Mouse (Mus musculus): ENCODE results near the gene Tprkb. TPM values are rescaled to one million over a fixed set of nuclear protein-coding genes. Genes with fewer than 3 reads are reported as not detected.
"Not testable (repeated sequence)": the region's sequence is repeated elsewhere in the genome, so short reads cannot be mapped to it uniquely, and the experiment has no call there.

The Tprkb gene
- polyA plus RNA-seq, 1 experiment from 2014 or later = 23.3 TPM

- H3K4me2 ChIP-seq = no peak overlapping the region
- H3K4me1 ChIP-seq (replicated peaks) = no peaks in the 10 kb centered on the region
- H3K9ac ChIP-seq = no peak overlapping the region
- no peak overlapping the region for H3K4me3 ChIP-seq
- no peaks in the 10 kb centered on the region for H3K36me3 ChIP-seq
- no peak overlapping the region for H3K27ac ChIP-seq
- no peaks in the 10 kb centered on the region for H3K27me3 ChIP-seq
- no peak for ATAC-seq (replicated peaks; ENCODE audit: insufficient number of reproducible peaks, insufficient read depth, low FRiP score, low read depth)
- 86% methylated on average over 2 of the region's 2 CpGs for WGBS
- no peaks in the 10 kb centered on the region for H3K9me3 ChIP-seq (replicated peaks)
Observed at GRCm38 (mm10) chr6:85888961-85889360, 22.7 kb upstream of the Tprkb start.

- not testable (repeated sequence) for H3K27me3 ChIP-seq; H3K9me3 ChIP-seq (replicated peaks); H3K27ac ChIP-seq; H3K4me3 ChIP-seq; ATAC-seq (replicated peaks; ENCODE audit: insufficient number of reproducible peaks, insufficient read depth, low FRiP score, low read depth); H3K4me2 ChIP-seq; H3K9ac ChIP-seq; H3K36me3 ChIP-seq; H3K4me1 ChIP-seq (replicated peaks)
- 69% methylated on average over 25 of the region's 25 CpGs for WGBS
Observed at GRCm38 (mm10) chr6:85895061-85895648, 16.5 kb upstream of the Tprkb start.

GRCm38 (mm10) chr6:85898596-85899475, 12.8 kb upstream of the Tprkb start:
- H3K36me3 ChIP-seq; H3K9me3 ChIP-seq (replicated peaks); H3K4me2 ChIP-seq; H3K4me1 ChIP-seq (replicated peaks); ATAC-seq (replicated peaks; ENCODE audit: insufficient number of reproducible peaks, insufficient read depth, low FRiP score, low read depth); H3K27me3 ChIP-seq; H3K27ac ChIP-seq; H3K9ac ChIP-seq; H3K4me3 ChIP-seq: not testable (repeated sequence)
- WGBS = 64% methylated on average over 7 of the region's 8 CpGs

GRCm38 (mm10) chr6:85902303-85902702, 9.4 kb upstream of the Tprkb start:
- Histone ChIP-seq H3K9ac (no peak overlapping the region), H3K9me3 (replicated peaks) (no peaks in the 10 kb centered on the region), H3K4me1 (replicated peaks) (no peaks in the 10 kb centered on the region), H3K27ac (no peak overlapping the region), H3K27me3 (no peaks in the 10 kb centered on the region), H3K4me2 (no peak overlapping the region), H3K36me3 (no peaks in the 10 kb centered on the region), H3K4me3 (no peak overlapping the region)
- 83% methylated on average over 2 of the region's 2 CpGs for WGBS
- ATAC-seq (replicated peaks; ENCODE audit: insufficient number of reproducible peaks, insufficient read depth, low FRiP score, low read depth) = no peak

- not testable (repeated sequence) for H3K36me3 ChIP-seq; H3K9me3 ChIP-seq (replicated peaks); H3K4me1 ChIP-seq (replicated peaks); H3K27ac ChIP-seq; H3K9ac ChIP-seq; H3K27me3 ChIP-seq
- Histone ChIP-seq H3K4me3 (peak within 1 kb of the TSS; percentile 45), H3K4me2 (peak within 1 kb of the TSS; percentile 58)
- 14% methylated on average over 20 of the region's 20 CpGs for WGBS
- 0 out of 2 replicates have a peak, but pooled peaks have one; percentile 30 for ATAC-seq (replicated peaks; ENCODE audit: insufficient number of reproducible peaks, insufficient read depth, low FRiP score, low read depth)
Observed at GRCm38 (mm10) chr6:85904642-85905061, 7.0 kb upstream of the Tprkb start, which contains the start of gene Nat8f4. Gene Nat8f4 (minus strand): TSS chr6:85904884.

- not testable (repeated sequence) for H3K4me2 ChIP-seq; H3K36me3 ChIP-seq; H3K4me1 ChIP-seq (replicated peaks); H3K27me3 ChIP-seq; H3K9me3 ChIP-seq (replicated peaks); ATAC-seq (replicated peaks; ENCODE audit: insufficient number of reproducible peaks, insufficient read depth, low FRiP score, low read depth); H3K27ac ChIP-seq; H3K9ac ChIP-seq; H3K4me3 ChIP-seq
- 56% methylated on average over 2 of the region's 2 CpGs for WGBS
Observed at GRCm38 (mm10) chr6:85906911-85907351, 4.7 kb upstream of the Tprkb start.

GRCm38 (mm10) chr6:85908341-85908740, 3.3 kb upstream of the Tprkb start:
- no peaks in the 10 kb centered on the region for H3K36me3 ChIP-seq
- no peak for ATAC-seq (replicated peaks; ENCODE audit: insufficient number of reproducible peaks, insufficient read depth, low FRiP score, low read depth)
- no peaks in the 10 kb centered on the region for H3K4me1 ChIP-seq (replicated peaks)
- no peak overlapping the region for H3K27ac ChIP-seq
- H3K9me3 ChIP-seq (replicated peaks) = no peaks in the 10 kb centered on the region
- H3K4me2 ChIP-seq = no peak overlapping the region
- H3K4me3 ChIP-seq = no peak overlapping the region
- H3K27me3 ChIP-seq = no peaks in the 10 kb centered on the region
- 57% methylated on average over 3 of the region's 3 CpGs for WGBS
- no peak overlapping the region for H3K9ac ChIP-seq

GRCm38 (mm10) chr6:85909704-85910103, 2.0 kb upstream of the Tprkb start:
- H3K4me2 ChIP-seq = no peak overlapping the region
- no peak overlapping the region for H3K9ac ChIP-seq
- ATAC-seq (replicated peaks; ENCODE audit: insufficient number of reproducible peaks, insufficient read depth, low FRiP score, low read depth) = no peak
- WGBS = 91% methylated on average over 1 of the region's 1 CpGs
- H3K4me1 ChIP-seq (replicated peaks) = peaks cover under 1% of the 10 kb centered on the region
- H3K27ac ChIP-seq = no peak overlapping the region
- no peaks in the 10 kb centered on the region for H3K27me3 ChIP-seq
- H3K36me3 ChIP-seq = no peaks in the 10 kb centered on the region
- H3K9me3 ChIP-seq (replicated peaks) = no peaks in the 10 kb centered on the region
- H3K4me3 ChIP-seq = no peak overlapping the region

- Histone ChIP-seq H3K4me1 (replicated peaks) (peaks cover 9% of the 10 kb centered on the region), H3K36me3 (no peaks in the 10 kb centered on the region), H3K27ac (peak overlapping the region; percentile 91), H3K9ac (peak overlapping the region; percentile 73), H3K27me3 (no peaks in the 10 kb centered on the region), H3K4me2 (peak overlapping the region; percentile 73), H3K4me3 (peak overlapping the region; percentile 64), H3K9me3 (replicated peaks) (no peaks in the 10 kb centered on the region)
- 4% methylated on average over 11 of the region's 11 CpGs for WGBS
- ATAC-seq (replicated peaks; ENCODE audit: insufficient number of reproducible peaks, insufficient read depth, low FRiP score, low read depth) = no peak; the same call in 1 of the 2 replicates
Observed at GRCm38 (mm10) chr6:85915141-85915538, 3.5 kb downstream of the Tprkb start.

GRCm38 (mm10) chr6:85915539-85916513, 4.2 kb downstream of the Tprkb start, which contains the start of gene Nat8f1:
Gene Nat8f1 (minus strand): TSS chr6:85915687.
- H3K36me3 ChIP-seq = not testable (repeated sequence)

GRCm38 (mm10) chr6:85916596-85916995, 4.9 kb downstream of the Tprkb start:
- no peaks in the 10 kb centered on the region for H3K9me3 ChIP-seq (replicated peaks)
- ATAC-seq (replicated peaks; ENCODE audit: insufficient number of reproducible peaks, insufficient read depth, low FRiP score, low read depth) = no peak
- no peaks in the 10 kb centered on the region for H3K27me3 ChIP-seq
- peak overlapping the region; percentile 64 for H3K4me3 ChIP-seq
- H3K4me1 ChIP-seq (replicated peaks) = peaks cover 9% of the 10 kb centered on the region
- peak overlapping the region; percentile 91; the same call in 1 of the 2 replicates for H3K27ac ChIP-seq
- no peaks in the 10 kb centered on the region for H3K36me3 ChIP-seq
- 88% methylated on average over 6 of the region's 6 CpGs for WGBS
- peak overlapping the region; percentile 73; the same call in 1 of the 2 replicates for H3K9ac ChIP-seq
- peak overlapping the region; percentile 73 for H3K4me2 ChIP-seq

More at GRCm38 (mm10) chr6:85915539-85916513, 4.2 kb downstream of the Tprkb start, which contains the start of gene Nat8f1:
- Histone ChIP-seq H3K4me3 (peak within 1 kb of the TSS; percentile 64), H3K9ac (peak within 1 kb of the TSS; percentile 73), H3K27ac (peak within 1 kb of the TSS; percentile 91), H3K4me2 (peak within 1 kb of the TSS; percentile 73)
- peak; percentile 97 for ATAC-seq (replicated peaks; ENCODE audit: insufficient number of reproducible peaks, insufficient read depth, low FRiP score, low read depth)
- not testable (repeated sequence) for H3K9me3 ChIP-seq (replicated peaks); H3K4me1 ChIP-seq (replicated peaks); H3K27me3 ChIP-seq
- under 1% methylated on average over 61 of the region's 61 CpGs for WGBS
